Mouse (Mus musculus) granulocyte monocyte progenitor cell, adult 5-6 weeks (primary cell): ENCODE measurements around the gene Pigf. TPM values are rescaled to one million over a fixed set of nuclear protein-coding genes. Genes with fewer than 3 reads are reported as not detected.
A peak's percentile ranks its signal among the peaks of the same experiment; 100 is the strongest.

Source experiments
- ATAC-seq: replicated peaks from 2 replicates; pipeline ENCODE4 v1.8.0; 2016; ENCODE audit warnings: mild to moderate bottlenecking, moderate TSS enrichment, inconsistent platforms; ENCODE audit not compliant: poor library complexity, severe bottlenecking
- total RNA-seq, 2 experiments: library from RNA; stranded (forward) in 1 of 2; stranded (reverse) in 1 of 2; fragments of 200-712, 200-1000 nt in 1 of 2; fragments of >200 nt in 1 of 2; fragmentation: Nextera tagmentation in 1 of 2; gene quantifications; 2 replicates each; pipeline ENCODE4 v1.2.3; 2014 to 2017

Gene Pigf
- total RNA-seq, 2 experiments from 2014 or later: 17.0 to 22.3 TPM

- ATAC-seq: no peak
Measured at GRCm38 (mm10) chr17:87038496-87038895, 13.3 kb upstream of the Pigf start.

DNA sequence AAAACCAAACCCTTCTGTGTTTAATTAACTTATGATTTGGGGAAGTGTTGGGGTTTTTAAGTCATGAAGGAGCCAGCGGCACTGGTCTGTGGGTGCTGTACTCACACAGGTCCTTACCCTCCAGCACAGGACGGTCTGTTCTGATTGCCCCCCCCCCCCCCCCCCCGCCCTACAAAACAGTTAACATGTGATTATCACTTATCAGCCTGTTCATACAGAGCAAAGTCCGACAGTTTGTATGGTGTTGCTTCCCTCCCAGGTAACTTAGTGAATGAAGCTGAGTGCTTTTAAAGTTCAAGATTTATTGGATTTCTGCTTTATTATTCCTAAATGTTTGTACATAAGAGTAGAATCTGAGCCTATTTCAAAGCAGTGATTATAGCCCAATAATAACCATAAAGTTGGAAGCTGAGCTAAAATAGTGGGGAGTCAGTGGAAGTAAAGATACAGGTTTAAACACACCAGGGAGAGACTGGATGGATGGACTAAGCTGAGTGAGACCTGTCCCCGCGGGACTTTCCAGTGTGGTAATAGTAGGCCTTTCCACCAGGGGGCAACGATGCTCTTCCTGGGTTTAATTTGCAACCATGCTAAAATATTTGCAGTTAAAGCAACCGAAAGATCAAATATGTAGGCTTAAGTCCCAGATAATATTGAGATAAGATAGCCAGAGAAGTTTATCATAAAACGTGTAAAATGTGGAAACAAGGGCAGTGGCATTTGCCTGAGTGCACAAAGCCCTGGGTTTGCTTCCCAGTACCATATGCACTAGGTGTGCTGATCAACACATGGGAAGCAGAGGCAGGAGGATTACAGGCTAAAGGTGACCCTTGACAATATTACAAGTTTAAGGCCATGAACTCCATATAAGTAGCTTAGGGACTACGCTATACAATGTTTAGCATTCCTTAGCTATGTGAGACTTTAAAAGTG lies 11.2 kb upstream of the Pigf start:
- ATAC-seq: peak; percentile 81

DNA sequence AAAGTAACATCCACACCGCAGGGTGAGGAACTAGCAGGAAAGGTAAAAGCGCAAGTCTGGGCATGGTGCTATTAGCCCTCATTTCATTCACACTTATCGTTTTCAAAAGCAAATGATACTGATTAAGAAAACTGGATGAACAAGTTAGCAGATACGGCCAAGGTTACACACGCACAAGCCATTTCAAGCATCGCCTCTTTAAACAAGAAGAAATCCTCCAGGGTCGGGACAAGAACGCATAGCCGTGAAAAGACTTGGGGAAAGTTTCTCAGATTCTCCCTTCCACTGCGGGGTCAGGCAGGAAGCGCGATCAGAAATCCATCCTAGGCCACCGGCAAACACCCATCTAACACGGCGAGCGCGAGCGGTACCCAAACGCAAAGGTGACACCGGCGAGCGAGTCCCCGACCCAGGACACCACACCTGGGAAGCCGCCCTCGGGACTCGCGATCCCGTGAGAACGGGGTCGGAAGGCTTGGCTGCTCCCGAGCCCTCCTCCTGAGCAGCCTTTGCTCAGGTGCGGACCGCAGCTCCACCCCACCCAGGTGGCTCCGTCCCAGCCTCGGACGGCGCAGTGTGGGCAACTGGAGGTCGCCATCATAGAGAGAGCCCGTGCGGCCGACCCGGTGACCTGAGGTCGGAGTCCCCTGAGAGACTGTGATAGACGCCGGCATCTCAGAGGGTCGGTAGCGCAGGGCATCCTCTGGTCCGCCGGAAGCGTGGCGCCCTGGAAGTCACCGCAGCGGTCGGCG lies 539 bp downstream of the Pigf start:
- no peak for ATAC-seq

GRCm38 (mm10) chr17:87019692-87020091 lies 5.5 kb downstream of the Pigf start:
- no peak for ATAC-seq

DNA sequence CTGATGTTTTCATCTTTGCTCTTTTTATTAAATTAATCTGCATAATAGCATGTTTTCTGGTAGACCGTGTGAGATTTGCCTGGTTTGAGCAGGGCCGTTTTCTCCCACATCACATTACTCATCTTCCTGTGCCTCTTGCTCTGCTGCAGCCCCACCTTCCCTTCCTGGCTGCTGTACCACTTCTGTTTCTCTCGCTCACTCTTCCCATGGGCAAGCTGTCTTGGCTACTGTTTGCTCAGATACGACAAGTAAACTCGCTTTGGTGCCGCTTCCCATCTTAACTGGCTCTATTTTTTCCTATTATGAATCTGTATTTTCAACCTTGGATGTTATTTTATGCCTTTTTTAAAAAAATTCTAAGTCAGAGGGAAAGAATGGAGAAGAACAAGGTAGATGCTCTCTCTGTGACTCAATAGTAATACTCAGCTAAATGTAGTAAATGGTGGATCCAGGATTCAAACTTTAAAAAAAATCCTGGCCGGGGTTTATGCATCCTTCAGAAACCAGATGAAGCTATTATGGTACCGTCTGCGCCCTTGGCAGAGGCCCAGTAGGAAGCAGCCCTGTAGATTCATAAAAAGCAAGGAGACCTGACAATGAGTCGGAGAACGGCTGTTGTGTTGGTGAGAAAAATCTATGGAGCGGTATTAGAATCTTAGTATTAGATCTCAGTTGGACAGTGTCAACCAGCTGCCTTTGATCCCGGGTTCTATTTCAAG lies 13.7 kb downstream of the Pigf start:
- ATAC-seq: no peak

- ATAC-seq: no peak
Measured at GRCm38 (mm10) chr17:87008950-87009349, 16.3 kb downstream of the Pigf start.

DNA sequence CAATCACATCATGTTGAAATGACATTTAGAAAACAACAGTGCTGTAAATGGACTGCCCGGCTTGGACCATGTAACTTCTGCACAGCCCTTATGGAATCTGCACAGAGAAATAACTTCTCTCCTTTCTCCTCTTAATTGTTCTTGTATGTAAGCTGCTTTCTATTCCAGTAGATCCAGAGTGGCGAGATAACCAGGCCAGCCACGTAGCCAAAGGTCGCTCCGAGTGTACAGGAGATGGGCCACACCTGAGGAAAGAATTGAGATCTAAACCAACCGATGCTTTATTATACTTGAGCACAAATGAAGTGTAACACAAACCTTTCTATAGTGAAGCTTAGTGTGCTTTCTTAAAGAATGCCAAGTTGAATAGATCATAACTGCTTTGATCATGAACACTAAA lies 27.9 kb downstream of the Pigf start:
- ATAC-seq: no peak

DNA sequence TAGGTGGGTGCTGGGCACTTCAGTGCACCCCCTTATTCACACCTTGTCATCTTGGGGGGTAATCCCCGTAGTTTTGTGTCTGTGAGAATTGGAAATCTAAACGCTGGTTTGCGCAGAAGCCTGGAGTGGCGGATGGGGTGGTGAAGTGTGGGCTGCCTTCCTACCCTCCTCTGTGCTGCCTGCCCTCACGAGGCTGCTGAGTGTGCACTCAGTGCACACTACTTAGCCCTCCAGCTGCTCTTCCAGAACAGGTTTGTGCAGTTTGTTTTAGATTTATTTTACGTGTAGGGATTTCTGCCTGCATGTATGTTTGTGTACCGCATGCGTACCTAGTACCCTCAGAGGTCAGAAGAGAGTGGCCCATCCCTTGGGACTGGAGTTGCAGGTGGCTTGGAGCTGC lies 33.9 kb downstream of the Pigf start:
- ATAC-seq: no peak

DNA sequence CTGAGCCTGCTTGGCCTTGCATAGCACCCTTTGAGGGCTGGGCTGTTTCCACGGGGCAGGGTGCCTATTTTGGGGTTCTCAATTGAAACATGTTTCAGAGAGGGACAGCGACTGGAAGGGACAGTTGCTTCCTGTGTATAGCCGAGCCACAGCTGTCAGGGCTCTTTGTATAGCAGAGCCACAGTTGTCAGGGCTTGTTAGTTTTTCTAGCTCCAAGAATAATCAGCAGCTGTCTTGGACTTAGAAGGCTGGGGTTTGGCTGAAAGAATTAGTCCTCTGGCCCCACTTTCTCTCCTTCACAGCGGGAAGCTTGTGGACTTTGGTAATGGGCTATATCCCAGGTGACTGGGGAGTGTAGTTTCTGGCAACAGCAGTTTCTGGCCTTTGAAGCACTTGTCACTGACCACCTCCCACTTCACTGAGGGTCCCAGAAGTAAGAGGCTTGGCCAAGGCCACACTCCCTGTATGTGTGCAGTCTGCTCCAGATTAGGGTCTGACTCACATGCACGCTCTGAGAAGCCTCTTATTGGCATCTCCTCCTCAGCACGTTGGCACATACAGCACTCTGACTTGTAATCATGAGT lies 36.5 kb downstream of the Pigf start:
- ATAC-seq: no peak

DNA sequence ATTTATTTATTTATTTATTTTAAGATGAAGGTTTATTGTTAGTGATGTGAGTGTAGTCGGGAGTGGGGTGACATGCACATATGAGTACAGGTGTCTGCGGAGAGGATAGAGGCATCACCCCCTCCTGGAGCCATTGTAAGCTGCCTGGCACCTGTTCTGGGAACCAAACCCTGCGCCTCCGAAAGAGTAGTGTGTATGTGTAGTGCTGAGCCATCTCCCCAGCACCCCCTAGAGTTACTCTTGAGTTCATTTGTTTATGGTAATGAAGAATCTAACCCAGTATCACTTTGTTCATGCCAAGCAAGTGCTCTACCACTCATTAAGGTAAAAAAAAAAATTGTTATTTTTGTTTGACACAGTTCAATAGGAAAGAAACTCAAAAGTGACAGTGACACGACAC lies 37.0 kb downstream of the Pigf start:
- no peak for ATAC-seq

DNA sequence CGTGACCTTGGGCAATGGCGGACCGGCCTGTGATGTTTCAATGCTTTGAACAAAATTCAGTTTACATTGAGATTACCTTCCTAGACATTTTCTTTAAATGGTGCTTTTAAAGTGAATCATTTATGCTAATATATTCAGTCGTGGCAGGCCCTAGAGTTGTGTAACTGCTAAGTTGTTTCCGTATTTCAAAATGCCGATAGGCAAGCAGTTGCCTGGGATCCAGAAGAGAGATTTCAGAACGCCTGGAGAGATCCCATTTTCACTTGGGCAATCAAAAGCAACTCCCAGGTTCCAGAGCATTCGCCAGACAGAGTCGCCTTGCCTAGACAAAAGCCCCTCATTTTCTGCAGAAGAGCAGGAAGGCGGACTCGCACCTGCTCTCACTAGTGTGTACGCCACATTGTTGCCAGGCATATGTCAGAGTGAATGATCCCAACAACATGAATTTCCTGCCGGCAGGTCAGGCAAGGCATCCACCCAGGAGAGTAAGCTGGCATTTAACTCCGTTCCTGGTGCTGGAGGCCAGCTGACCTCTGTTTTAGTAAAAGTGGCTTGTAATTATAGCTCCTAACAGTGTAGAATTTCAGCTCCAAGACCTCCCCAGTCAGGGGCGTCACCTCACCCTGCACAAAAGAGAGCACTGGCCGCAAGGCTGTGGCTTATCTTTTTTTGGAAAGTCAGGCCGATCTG lies 38.6 kb downstream of the Pigf start:
- peak; percentile 56; the same call in 1 of the 2 replicates for ATAC-seq

DNA sequence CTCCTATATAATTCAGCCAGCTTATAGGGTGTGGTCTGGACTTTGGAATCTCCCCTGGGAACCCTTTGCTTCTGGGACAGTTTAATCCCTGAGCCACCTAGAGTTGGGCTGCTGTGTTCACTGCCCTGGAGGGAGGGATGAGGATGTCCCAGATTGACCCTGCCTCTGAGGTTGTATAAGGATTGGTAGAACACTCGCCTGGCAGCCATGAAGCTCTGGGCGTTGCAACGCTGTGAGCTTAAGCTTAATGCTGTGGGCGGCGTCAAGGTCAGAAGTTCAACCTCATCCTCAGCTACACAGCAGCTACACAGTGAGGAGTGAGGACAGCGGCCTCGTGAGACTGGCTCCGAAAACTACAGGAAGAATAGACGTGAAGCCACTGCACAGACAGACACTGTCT lies 42.7 kb downstream of the Pigf start:
- ATAC-seq: no peak

DNA sequence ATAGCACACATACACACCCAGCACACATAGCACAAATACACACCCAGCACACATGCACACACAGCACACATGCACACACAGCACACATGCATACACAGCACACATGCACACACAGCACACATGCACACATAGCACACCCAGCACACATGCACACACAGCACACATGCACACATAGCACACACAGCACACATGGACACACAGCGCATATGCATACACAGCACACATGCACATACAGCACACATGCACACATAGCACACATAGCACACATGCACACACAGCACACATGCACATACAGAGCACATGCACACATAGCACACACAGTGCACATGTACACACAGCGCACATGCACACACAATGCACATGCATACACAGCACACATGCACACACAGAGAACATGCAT lies 43.5 kb downstream of the Pigf start:
- no peak for ATAC-seq

DNA sequence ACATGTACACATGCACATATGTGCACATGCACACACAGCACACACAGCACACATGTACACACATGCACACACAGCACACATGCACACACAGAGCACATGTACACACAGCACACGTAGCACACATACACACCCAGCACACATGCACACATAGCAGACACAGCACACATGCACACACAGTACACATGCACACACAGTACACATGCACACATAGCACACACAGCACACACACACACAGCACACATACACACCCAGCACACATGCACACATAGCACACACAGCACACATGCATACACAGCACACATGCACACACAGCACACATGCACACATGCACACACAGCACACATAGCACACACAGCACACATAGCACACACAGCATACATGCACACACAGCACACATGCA lies 44.0 kb downstream of the Pigf start:
- no peak for ATAC-seq

DNA sequence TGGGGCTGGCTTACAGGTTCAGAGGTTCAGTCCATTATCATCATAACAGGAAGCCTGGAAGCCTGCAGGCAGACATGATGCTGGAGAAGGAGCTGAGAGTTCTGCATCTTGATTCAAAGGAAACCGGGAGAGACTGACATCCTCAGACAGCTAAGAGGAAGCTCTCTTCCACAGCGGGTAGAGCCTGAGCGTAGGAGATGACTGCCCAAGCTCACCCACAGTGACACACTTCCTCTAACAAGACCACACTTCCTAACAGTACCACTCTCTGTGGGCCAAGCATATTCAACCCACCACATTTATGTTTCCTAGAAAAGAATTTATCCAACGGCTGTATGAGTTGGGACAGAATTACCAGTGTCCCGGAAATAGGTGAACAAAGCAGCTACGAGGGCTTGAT lies 46.7 kb downstream of the Pigf start:
- peak; percentile 90 for ATAC-seq

- ATAC-seq: no peak
Measured at GRCm38 (mm10) chr17:86976387-86976786, 48.8 kb downstream of the Pigf start.

GRCm38 (mm10) chr17:86973097-86973496 lies 52.1 kb downstream of the Pigf start:
- ATAC-seq: peak; percentile 49

GRCm38 (mm10) chr17:86971860-86972259 lies 53.3 kb downstream of the Pigf start:
- ATAC-seq: 0 out of 2 replicates have a peak, but pooled peaks have one; percentile 8

DNA sequence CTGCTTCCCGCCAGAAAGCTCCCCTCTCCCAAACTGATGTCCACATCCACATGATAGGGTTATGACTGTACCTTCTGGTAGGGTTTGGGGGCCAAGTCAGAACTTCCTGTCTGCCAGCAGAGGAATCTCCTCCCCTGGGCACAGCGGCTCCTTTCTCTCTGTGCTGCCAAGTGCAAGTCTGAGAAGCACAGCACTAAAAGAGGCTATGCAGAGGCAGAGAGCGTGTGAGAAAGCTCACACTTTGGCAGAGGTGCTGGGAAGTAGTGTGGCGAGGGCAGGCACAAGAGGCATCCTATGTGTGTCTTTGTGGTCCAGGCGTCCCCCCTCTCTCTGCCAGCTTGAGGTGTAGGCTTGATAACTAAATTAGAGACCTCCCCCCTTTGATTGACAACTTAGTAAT lies 54.2 kb downstream of the Pigf start:
- ATAC-seq: no peak
